Mouse (Mus musculus) inflammation-experienced regulatory T-cells, adult 6 months (primary cell): ENCODE measurements around the gene Mrpl43. TPM values are rescaled to one million over a fixed set of nuclear protein-coding genes. Genes with fewer than 3 reads are reported as not detected.

Experiments used
- ATAC-seq: one replicate; pipeline ENCODE4 v1.8.0; 2017
- polyA plus RNA-seq, 3 experiments: library from polyadenylated mRNA; unstranded; fragments of 100-300 nt; shearing (Covaris generic); gene quantifications; one replicate each; pipeline ENCODE4 v1.2.1; 2017

Gene Mrpl43
- polyA plus RNA-seq, 3 experiments from 2014 or later = 51.6 to 65.3 (median 55.9) TPM

GRCm38 (mm10) chr19:44965978-44966377, 40.3 kb downstream of the Mrpl43 start:
- no peak for ATAC-seq

DNA sequence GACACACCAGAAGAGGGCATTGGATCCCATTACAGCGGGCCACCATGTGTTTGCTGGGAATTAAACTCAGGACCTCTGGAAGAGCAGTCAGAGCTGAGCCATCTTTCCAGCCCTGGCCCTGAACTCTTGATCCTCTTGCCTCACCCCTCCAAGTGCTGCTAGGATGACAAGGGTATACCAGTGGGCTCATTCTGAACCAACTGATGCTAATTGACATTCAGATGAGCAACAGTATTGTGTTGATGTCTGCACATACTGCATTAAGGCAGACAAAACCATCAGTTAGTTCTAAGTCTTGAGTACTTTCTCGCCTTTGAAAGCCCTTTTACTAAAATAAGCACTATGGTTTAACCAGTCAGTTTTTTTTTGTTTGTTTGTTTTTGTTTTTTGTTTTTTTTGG, 46.6 kb downstream of the Mrpl43 start:
- no peak for ATAC-seq

Other genes starting within 250 kb of the Mrpl43 start
- gene Slf2, start 75.3 kb downstream of the Mrpl43 start, polyA plus RNA-seq = 10 to 100 TPM; 24.9 to 27.0 (median 25.0) TPM
- under 1 TPM in 1 of 3 experiments, not detected in 2; 0.08 TPM for gene Sema4g, start 17.3 kb downstream of the Mrpl43 start, polyA plus RNA-seq
- gene Twnk, start 779 bp downstream of the Mrpl43 start, polyA plus RNA-seq = 10 to 100 TPM in 1 of 3 experiments, 1 to 10 TPM in 2; 4.7 to 10.7 (median 9.8) TPM
- 1 to 10 TPM in 1 of 3 experiments, under 1 TPM in 1, not detected in 1; 0.99 to 1.1 TPM for gene Lzts2, start 8.0 kb upstream of the Mrpl43 start, polyA plus RNA-seq
- gene Pdzd7, start 39.3 kb upstream of the Mrpl43 start, polyA plus RNA-seq = not detected
- gene Sfxn3, start 41.1 kb upstream of the Mrpl43 start, polyA plus RNA-seq = 10 to 100 TPM; 61.5 to 97.7 (median 97.5) TPM
- 1 to 10 TPM in 1 of 3 experiments, under 1 TPM in 2; 0.21 to 1.0 (median 0.56) TPM for gene Kazald1, start 68.8 kb upstream of the Mrpl43 start, polyA plus RNA-seq
- gene Tlx1, start 144.2 kb upstream of the Mrpl43 start, polyA plus RNA-seq = not detected
- not detected for gene Lbx1, start 229.4 kb upstream of the Mrpl43 start, polyA plus RNA-seq